Mouse (Mus musculus) liver, adult 2 months (tissue): ENCODE data around the gene Prkar2a.

Experiments
- CTCF ChIP-seq: fragments of 200-500 bp; IDR thresholded peaks from 2 replicates; pipeline ENCODE4 v1.5.1; 2011; ENCODE audit warnings: low read depth, low read length, control low read depth
- POLR2A ChIP-seq: fragments of 200-500 bp; IDR thresholded peaks from 2 replicates; pipeline ENCODE4 v1.6.1; 2011; ENCODE audit warnings: low read length, control low read depth; ENCODE audit not compliant: insufficient read depth; ENCODE audit errors: extremely low read depth

DNA sequence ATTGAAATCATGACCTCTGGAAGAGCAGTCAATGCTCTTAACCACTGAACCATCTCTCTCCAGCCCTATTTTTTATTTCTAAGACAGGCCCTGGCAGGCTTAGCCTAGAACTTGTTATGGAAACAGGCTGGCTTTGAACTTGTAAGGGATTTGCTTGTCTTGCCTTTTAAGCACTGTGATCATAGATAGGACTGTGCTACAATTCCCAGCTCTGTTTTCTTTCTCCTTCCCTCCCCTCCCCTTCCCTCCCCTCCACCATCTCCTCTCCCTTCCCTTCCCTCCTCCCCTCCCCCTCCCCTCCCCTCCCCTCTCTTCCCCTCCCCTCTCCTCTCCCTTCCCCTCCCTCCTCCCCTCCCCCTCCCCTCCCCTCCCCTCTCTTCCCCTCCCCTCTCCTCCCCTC, 13.4 kb downstream of the Prkar2a start:
- no peak for TF ChIP-seq CTCF
- no peak for TF ChIP-seq POLR2A
